Mouse (Mus musculus): ENCODE data around the gene Cckbr. TPM values are rescaled to one million over a fixed set of nuclear protein-coding genes. Genes with fewer than 3 reads are reported as not detected.
"Not testable (repeated sequence)": the region's sequence is repeated elsewhere in the genome, so short reads cannot be mapped to it uniquely, and the experiment has no call there.

Gene Cckbr
- polyA plus RNA-seq, 1 experiment from 2014 or later, result 0.11 TPM

- Histone ChIP-seq H3K27ac (replicated peaks) (no peak overlapping the region), H3K9me3 (no peaks in the 10 kb centered on the region), H3K9ac (no peak overlapping the region), H3K36me3 (no peaks in the 10 kb centered on the region), H3K27me3 (replicated peaks) (no peaks in the 10 kb centered on the region), H3K4me1 (peaks cover 12% of the 10 kb centered on the region), H3K4me2 (no peak overlapping the region), H3K4me3 (no peak overlapping the region)
- no peak for ATAC-seq (ENCODE audit: extremely low read depth, insufficient number of reproducible peaks, low FRiP score, low TSS enrichment)
- 35% methylated on average over 4 of the region's 4 CpGs for WGBS
These were observed 15.9 kb downstream of the Cckbr start for GRCm38 (mm10) chr7:105441426-105441825.

- Histone ChIP-seq H3K9me3 (no peaks in the 10 kb centered on the region), H3K9ac (no peak overlapping the region), H3K27ac (replicated peaks) (no peak overlapping the region), H3K4me1 (no peaks in the 10 kb centered on the region), H3K36me3 (no peaks in the 10 kb centered on the region), H3K4me2 (no peak overlapping the region), H3K4me3 (no peak overlapping the region), H3K27me3 (replicated peaks) (no peaks in the 10 kb centered on the region)
- no peak for ATAC-seq (ENCODE audit: extremely low read depth, insufficient number of reproducible peaks, low FRiP score, low TSS enrichment)
- 55% methylated on average over 3 of the region's 3 CpGs for WGBS
These were observed 19.5 kb downstream of the Cckbr start for GRCm38 (mm10) chr7:105445076-105445475.

GRCm38 (mm10) chr7:105453345-105453744 lies 27.8 kb downstream of the Cckbr start:
- not testable (repeated sequence) for H3K9ac ChIP-seq; H3K27ac ChIP-seq (replicated peaks); H3K4me2 ChIP-seq; H3K36me3 ChIP-seq; H3K4me3 ChIP-seq; H3K4me1 ChIP-seq; ATAC-seq (ENCODE audit: extremely low read depth, insufficient number of reproducible peaks, low FRiP score, low TSS enrichment); H3K27me3 ChIP-seq (replicated peaks); H3K9me3 ChIP-seq
- 78% methylated on average over 4 of the region's 4 CpGs for WGBS

GRCm38 (mm10) chr7:105458546-105458945 lies 33.0 kb downstream of the Cckbr start:
- H3K4me3 ChIP-seq, result no peak overlapping the region
- ATAC-seq (ENCODE audit: extremely low read depth, insufficient number of reproducible peaks, low FRiP score, low TSS enrichment), result no peak
- no peak overlapping the region for H3K4me2 ChIP-seq
- no peaks in the 10 kb centered on the region for H3K4me1 ChIP-seq
- no peaks in the 10 kb centered on the region for H3K36me3 ChIP-seq
- no peak overlapping the region for H3K9ac ChIP-seq
- no peak overlapping the region for H3K27ac ChIP-seq (replicated peaks)
- no peaks in the 10 kb centered on the region for H3K27me3 ChIP-seq (replicated peaks)
- no peaks in the 10 kb centered on the region for H3K9me3 ChIP-seq

- not testable (repeated sequence) for ATAC-seq (ENCODE audit: extremely low read depth, insufficient number of reproducible peaks, low FRiP score, low TSS enrichment)
These were observed 40.0 kb downstream of the Cckbr start for GRCm38 (mm10) chr7:105465505-105465904.

GRCm38 (mm10) chr7:105472607-105473006 lies 47.1 kb downstream of the Cckbr start:
- Histone ChIP-seq H3K4me1 (peaks cover 17% of the 10 kb centered on the region), H3K9me3 (no peaks in the 10 kb centered on the region), H3K9ac (no peak overlapping the region), H3K4me3 (no peak overlapping the region), H3K4me2 (no peak overlapping the region), H3K27ac (replicated peaks) (no peak overlapping the region), H3K27me3 (replicated peaks) (no peaks in the 10 kb centered on the region), H3K36me3 (no peaks in the 10 kb centered on the region)
- ATAC-seq (ENCODE audit: extremely low read depth, insufficient number of reproducible peaks, low FRiP score, low TSS enrichment), result no peak
- WGBS, result 43% methylated on average over 1 of the region's 1 CpGs

More at GRCm38 (mm10) chr7:105465505-105465904, 40.0 kb downstream of the Cckbr start:
- H3K27me3 ChIP-seq (replicated peaks); H3K4me3 ChIP-seq; H3K36me3 ChIP-seq; H3K9me3 ChIP-seq; H3K9ac ChIP-seq; H3K4me1 ChIP-seq; H3K4me2 ChIP-seq; H3K27ac ChIP-seq (replicated peaks): not testable (repeated sequence)
- 64% methylated on average over 5 of the region's 5 CpGs for WGBS

- peaks cover 18% of the 10 kb centered on the region for H3K4me1 ChIP-seq
- H3K27me3 ChIP-seq (replicated peaks), result no peaks in the 10 kb centered on the region
- H3K9me3 ChIP-seq, result no peaks in the 10 kb centered on the region
- ATAC-seq (ENCODE audit: extremely low read depth, insufficient number of reproducible peaks, low FRiP score, low TSS enrichment), result no peak
- WGBS, result 75% methylated on average over 4 of the region's 4 CpGs
- H3K4me2 ChIP-seq, result no peak overlapping the region
- no peak overlapping the region for H3K4me3 ChIP-seq
- no peak overlapping the region for H3K9ac ChIP-seq
- H3K36me3 ChIP-seq, result no peaks in the 10 kb centered on the region
- no peak overlapping the region for H3K27ac ChIP-seq (replicated peaks)
These were observed 49.3 kb downstream of the Cckbr start for GRCm38 (mm10) chr7:105474771-105475315.

- 51% methylated on average over 7 of the region's 7 CpGs for WGBS
- peak overlapping the region; percentile 54 for H3K27ac ChIP-seq (replicated peaks)
- ATAC-seq (ENCODE audit: extremely low read depth, insufficient number of reproducible peaks, low FRiP score, low TSS enrichment), result no peak
- H3K9ac ChIP-seq, result no peak overlapping the region
- H3K27me3 ChIP-seq (replicated peaks), result no peaks in the 10 kb centered on the region
- H3K4me1 ChIP-seq, result peaks cover 24% of the 10 kb centered on the region
- H3K4me2 ChIP-seq, result no peak overlapping the region
- no peak overlapping the region for H3K4me3 ChIP-seq
- no peaks in the 10 kb centered on the region for H3K9me3 ChIP-seq
- 0 out of 2 replicates have a peak, but pooled peaks cover 3% of the 10 kb centered on the region for H3K36me3 ChIP-seq
These were observed 49.9 kb downstream of the Cckbr start for GRCm38 (mm10) chr7:105475396-105475949.

- WGBS, result 63% methylated on average over 10 of the region's 10 CpGs
- 0 out of 2 replicates have a peak overlapping the region, but pooled peaks have one; percentile 12 for H3K27ac ChIP-seq (replicated peaks)
- H3K4me1 ChIP-seq, result peaks cover 38% of the 10 kb centered on the region
- no peaks in the 10 kb centered on the region for H3K9me3 ChIP-seq
- no peak overlapping the region for H3K9ac ChIP-seq
- no peak overlapping the region for H3K4me2 ChIP-seq
- H3K4me3 ChIP-seq, result no peak overlapping the region
- H3K27me3 ChIP-seq (replicated peaks), result no peaks in the 10 kb centered on the region
- H3K36me3 ChIP-seq, result 0 out of 2 replicates have a peak, but pooled peaks cover 4% of the 10 kb centered on the region
- ATAC-seq (ENCODE audit: extremely low read depth, insufficient number of reproducible peaks, low FRiP score, low TSS enrichment), result no peak
These were observed 51.3 kb downstream of the Cckbr start for GRCm38 (mm10) chr7:105476683-105477432.

- Histone ChIP-seq H3K4me3 (no peak overlapping the region), H3K4me1 (peaks cover 43% of the 10 kb centered on the region), H3K4me2 (no peak overlapping the region), H3K9me3 (no peaks in the 10 kb centered on the region), H3K36me3 (0 out of 2 replicates have a peak, but pooled peaks cover 4% of the 10 kb centered on the region), H3K27me3 (replicated peaks) (no peaks in the 10 kb centered on the region), H3K27ac (replicated peaks) (peak overlapping the region; percentile 54; the same call in 1 of the 2 replicates), H3K9ac (no peak overlapping the region)
- no peak for ATAC-seq (ENCODE audit: extremely low read depth, insufficient number of reproducible peaks, low FRiP score, low TSS enrichment)
- 88% methylated on average over 1 of the region's 1 CpGs for WGBS
These were observed 51.8 kb downstream of the Cckbr start for GRCm38 (mm10) chr7:105477433-105477700.

- no peak for ATAC-seq (ENCODE audit: extremely low read depth, insufficient number of reproducible peaks, low FRiP score, low TSS enrichment)
- H3K4me2 ChIP-seq, result no peak overlapping the region
- H3K9me3 ChIP-seq, result no peaks in the 10 kb centered on the region
- H3K36me3 ChIP-seq, result 0 out of 2 replicates have a peak, but pooled peaks cover 4% of the 10 kb centered on the region
- 51% methylated on average over 3 of the region's 3 CpGs for WGBS
- no peak overlapping the region for H3K9ac ChIP-seq
- no peaks in the 10 kb centered on the region for H3K27me3 ChIP-seq (replicated peaks)
- peak overlapping the region; percentile 54; the same call in 1 of the 2 replicates for H3K27ac ChIP-seq (replicated peaks)
- H3K4me3 ChIP-seq, result no peak overlapping the region
- peaks cover 48% of the 10 kb centered on the region for H3K4me1 ChIP-seq
These were observed 52.3 kb downstream of the Cckbr start for GRCm38 (mm10) chr7:105477841-105478240.

GRCm38 (mm10) chr7:105478344-105478743 lies 52.8 kb downstream of the Cckbr start:
- WGBS, result 56% methylated on average over 8 of the region's 8 CpGs
- Histone ChIP-seq H3K27me3 (replicated peaks) (no peaks in the 10 kb centered on the region), H3K4me1 (peaks cover 52% of the 10 kb centered on the region)

More at GRCm38 (mm10) chr7:105478344-105478743, 52.8 kb downstream of the Cckbr start:
- Histone ChIP-seq H3K27ac (replicated peaks) (no peak overlapping the region), H3K36me3 (0 out of 2 replicates have a peak, but pooled peaks cover 4% of the 10 kb centered on the region), H3K4me2 (no peak overlapping the region), H3K9me3 (no peaks in the 10 kb centered on the region), H3K9ac (no peak overlapping the region), H3K4me3 (no peak overlapping the region)
- ATAC-seq (ENCODE audit: extremely low read depth, insufficient number of reproducible peaks, low FRiP score, low TSS enrichment), result no peak

Measured in heart, embryonic 13.5 days (tissue).